Mouse (Mus musculus) heart, adult 11 months (tissue): Measurements from ENCODE around the gene Psmb11.

Source experiments
- DNase-seq: peaks from one replicate; pipeline ENCODE4 v3.0.0; 2022

The Psmb11 gene

DNA sequence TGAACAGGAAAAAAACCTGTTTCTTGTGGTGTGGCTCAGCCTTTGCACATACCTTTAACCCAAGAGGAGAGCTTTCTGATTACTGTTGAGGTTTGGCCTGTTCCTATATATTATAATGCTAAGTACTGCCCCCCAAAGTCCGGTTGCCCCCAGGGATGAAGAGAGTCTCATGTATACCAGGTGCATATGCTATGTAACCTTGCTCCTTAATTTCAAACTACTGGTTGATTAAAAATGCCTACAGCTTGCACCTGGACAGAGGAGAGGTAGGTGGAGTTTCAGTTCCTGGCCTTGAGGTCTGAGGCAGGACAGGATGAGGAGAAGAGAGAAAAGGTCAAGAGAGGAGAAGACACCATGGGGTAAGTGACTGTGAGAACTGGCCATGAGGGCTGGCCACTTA, at the start of gene Psmb11:
Psmb11 (plus strand) TSS at position 301 of the 400 bp plus-strand sequence.
- DNase-seq, result no peak

DNA sequence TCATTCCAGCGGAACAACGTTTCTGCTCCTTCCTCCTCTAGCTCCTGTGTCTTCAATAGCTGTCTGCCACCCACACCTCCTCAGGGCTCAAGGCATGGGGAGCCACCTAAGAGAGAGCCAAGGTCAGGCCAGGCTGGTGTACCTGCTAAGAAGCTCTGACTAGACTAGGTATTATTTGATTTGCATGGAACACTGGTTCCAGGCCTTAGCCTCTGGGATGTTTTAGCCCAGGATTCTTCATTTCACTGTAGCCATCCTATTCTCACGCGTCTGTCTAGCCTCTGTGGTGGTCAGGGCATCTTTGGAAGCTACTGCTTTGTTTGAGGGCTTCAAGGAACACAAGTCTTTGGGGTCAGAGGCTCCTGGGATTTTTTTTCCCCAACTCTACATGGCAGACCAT, 49.1 kb upstream of the Psmb11 start:
- DNase-seq, result peak; percentile 83

DNA sequence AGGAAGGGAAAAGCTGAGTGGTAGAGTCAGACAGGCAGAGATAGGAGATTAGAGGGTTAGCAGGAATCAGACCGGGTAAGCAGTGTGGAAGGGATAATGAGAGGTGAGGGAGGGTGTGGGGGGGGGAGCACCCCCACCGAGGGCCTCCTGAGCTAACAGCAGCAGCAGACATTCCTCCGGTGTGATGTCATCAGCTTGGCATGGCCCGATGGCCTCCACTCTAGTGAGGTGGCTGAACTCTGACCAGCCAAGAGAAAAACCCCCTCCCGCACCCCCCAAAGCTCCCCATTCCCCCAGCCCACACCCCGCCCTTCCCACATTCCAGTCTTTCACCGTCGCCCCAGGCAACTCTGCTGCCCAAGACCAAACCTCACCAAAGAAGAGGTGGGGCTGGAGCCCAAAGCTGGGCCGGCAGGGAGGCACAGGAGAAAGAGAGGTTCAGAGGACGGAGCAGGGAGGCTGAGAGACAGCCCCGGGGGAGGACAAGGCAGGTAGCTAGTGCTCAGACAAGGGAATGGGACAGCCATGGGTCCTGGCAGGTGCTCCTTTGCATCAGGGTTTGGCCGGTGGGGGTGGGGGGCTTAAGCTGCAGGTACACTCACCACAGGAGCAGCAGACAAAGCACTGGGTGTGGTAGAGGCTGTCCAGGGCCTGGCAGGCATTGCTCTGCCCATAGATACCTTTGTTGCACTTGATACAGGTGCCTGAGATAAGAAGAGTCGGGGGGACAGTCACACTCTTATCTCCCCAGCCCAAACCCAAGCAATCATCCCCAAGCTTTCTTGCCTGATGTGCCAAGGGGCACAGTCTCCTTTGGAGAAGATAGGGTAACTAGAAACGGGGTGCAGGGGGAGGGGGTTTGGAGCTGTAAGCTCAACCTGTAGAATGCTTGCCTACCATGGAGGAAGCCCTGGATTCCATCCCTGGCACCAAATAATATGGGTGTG, 48.2 kb upstream of the Psmb11 start:
- peak; percentile 94 for DNase-seq

DNA sequence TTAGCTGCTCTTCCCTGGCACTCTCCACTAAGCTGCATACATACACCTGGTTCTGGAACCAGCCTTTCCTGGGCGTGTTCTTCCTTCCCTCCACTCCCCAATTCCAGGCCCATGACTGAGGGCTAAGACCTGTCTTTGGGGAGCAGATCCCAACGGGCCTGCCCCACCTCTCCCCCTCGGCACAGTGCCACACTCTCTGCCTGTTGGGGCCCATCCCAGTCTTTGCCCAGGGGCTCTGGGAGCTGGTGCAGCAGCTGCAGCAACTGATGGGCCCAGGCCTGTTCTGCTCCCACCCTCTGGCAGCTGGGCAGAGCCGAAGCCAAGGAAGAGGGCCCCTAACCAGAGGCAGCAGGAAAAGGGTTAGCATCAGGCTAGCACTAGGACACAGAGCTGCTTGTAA, 47.0 kb upstream of the Psmb11 start:
- peak; percentile 94 for DNase-seq

DNA sequence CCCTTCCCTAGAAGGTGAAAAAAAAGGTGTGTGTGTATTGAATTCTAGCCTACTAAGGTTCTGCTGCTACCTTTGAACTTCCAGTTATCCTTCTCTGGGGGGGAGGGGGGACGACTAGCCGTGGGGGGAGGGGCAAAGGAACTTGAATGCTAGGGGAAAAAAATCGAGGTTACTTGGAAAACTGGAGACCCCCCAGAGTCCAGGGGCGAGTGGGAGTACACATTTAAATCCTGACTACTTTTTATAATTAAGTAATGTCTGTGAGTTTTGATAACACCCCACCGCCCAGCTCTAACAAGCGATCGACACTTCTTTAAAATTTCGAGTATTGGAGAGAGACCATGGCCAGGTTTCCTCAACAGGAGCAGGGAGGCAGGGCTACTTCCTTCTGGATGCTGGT, 46.2 kb upstream of the Psmb11 start:
- DNase-seq, result peak; percentile 71

DNA sequence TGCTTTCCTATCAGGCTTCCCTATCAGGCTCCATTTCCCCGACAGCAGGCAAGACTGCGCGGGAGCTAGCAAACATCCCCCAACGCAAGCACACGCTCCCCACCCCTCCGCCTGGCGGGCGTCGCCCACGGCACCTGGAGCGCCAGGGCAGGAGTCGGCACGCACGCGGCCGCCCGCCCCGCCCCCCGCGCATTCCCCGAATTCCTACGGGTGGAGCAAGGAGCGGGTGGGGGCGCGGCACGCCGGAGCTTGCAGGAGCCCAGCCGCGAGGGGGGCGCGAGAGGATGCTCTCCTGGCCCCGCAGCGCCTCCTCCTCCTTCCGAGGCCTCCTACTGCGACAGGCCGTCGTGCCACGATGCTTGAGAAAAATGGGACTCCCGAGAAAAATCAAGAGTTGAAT, 45.6 kb upstream of the Psmb11 start:
- DNase-seq, result peak; percentile 96

DNA sequence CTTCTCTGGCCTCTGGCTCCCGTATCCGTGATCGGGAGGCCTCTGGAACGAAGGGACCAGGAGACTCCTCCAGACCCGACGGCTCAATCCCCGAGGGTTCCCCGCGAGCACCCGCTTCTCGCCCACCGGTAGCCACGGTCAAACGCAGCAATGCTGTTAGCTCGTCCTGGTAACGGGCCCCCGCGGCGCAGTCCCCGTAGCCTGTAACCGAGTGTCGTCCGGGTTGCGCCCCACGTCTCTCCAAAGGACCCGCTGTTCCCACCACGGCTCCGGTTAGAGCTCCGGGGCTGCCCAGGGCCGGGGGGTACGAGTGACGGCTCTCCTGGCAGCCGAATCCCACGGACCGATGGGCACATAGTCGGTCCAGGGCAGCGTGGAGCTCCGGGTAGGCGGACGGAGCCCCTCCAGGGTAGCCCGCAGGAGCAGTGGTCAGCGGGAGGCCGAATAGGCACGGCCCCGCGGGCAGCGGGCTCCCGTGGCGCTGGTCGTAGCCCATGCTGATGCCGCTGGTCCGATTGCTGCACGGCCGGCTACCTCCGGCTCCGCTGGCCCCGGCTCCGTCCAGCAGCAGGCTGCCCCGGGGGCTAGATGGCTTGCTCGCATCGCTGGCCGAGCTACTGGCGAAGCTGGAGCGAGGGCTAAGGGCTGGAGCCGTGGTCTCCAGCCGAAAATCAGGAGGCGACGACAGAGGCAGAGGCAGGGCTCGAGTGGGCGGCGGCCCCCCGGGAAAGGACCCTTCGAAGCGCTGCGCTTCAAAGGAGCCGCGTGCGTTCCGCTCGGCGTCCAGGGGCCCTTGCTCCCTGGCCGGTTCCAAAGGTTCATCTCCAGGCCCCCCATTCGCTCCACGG, 44.8 kb upstream of the Psmb11 start:
- DNase-seq, result peak; percentile 94

DNA sequence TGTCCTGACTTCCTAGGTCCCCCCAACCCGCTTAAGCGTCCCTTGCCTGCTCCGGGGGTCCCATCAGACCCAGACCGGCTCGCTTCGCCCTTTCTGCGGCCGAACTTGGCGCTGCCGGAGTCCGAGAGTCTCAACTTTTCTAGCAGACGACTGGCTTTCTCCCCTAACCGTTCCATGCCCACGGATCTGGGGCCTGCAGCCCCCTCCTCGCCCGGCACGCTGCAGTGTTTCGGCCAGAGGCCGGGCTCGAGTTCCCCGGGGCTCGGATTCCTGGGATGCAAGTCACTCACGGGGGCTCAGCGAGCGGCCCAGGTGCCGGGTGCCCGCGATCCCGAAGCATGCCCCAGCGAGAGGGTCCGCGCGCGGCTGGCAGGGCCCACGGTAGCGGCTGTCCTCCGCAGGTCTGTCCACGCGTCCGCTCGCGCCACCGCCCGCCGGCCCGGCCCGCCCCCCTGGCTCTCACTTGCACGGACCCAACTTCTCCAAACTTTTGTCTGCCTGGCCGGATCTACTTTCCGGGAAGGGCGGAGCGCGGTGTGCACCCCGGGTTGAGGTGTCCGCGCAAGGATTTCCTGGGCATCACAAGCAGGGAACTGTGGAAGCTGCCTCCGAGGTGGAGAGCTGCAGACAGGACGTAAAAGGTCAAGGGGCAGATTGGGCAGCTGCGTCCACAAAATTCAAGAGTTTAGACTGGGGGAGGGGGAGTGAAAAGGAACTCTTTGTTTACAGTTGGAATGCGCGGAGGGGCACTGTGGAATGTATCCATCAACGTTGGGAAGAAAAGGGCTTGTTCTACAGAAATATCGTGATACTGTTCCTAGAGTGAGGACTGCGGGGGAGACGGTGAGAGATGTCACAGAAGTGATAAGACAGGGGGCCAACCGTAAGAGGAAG, 43.9 kb upstream of the Psmb11 start, which contains the start of gene Ajuba:
Ajuba (minus strand) TSS at position 470 of the 894 bp plus-strand sequence.
- peak; percentile 99 for DNase-seq

DNA sequence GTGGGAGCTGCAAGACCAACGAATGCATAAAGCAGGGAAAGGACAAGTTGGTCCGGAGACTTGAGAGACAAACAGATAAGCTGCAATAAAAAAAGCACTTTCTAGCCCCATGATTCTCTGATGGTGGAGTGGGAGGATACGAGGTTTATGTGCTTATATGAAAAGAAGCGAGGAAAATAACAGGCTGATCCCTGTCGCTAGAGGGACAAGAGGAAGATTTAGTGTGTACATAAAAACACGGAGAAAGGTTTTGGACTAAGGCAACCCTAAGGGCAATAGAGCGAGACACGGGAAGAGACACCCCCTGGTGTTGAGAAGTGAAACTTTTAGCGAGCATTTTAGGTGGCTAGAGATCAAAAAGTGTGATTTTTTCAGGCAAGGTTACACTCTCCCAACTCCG, 43.2 kb upstream of the Psmb11 start:
- DNase-seq, result no peak

DNA sequence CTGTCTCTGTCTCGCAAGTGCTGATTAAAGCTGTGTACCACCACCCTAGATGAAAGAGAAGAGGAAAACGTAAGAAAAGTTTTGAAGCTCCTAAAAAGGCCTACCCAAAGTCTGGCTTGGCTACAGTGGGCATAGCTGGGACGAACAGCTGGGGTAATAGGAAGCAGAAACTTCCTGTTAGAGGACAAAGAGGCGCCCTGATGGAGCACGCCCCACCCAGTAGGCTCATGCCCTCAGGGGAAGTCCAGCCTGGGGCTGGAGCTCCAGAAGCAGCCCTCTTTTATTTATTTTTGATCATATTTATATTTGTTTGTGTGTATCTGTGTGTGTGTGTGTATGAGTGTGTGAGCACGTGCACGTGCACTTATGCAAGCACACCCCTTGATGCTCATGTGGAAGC, 41.6 kb upstream of the Psmb11 start:
- peak; percentile 96 for DNase-seq

DNA sequence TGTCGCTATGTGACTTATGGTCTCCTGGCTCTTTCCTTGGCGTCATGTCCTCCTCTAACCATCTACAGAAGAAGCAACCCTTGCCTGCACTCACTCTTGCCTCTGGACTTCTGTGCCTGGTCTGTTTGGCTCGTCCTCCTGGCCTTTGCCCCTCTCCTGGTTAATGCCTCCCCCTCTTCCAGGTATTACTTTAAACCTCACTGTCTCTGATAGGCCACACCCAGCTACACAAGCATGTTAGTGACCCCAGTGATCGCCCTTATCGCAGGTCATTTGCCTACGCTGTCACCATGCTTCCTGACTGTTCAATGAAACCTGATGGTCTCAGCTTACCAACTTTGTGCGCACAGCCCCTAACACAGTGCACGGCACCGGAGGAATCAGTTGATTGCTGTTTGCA, 38.7 kb upstream of the Psmb11 start:
- peak; percentile 87 for DNase-seq

DNA sequence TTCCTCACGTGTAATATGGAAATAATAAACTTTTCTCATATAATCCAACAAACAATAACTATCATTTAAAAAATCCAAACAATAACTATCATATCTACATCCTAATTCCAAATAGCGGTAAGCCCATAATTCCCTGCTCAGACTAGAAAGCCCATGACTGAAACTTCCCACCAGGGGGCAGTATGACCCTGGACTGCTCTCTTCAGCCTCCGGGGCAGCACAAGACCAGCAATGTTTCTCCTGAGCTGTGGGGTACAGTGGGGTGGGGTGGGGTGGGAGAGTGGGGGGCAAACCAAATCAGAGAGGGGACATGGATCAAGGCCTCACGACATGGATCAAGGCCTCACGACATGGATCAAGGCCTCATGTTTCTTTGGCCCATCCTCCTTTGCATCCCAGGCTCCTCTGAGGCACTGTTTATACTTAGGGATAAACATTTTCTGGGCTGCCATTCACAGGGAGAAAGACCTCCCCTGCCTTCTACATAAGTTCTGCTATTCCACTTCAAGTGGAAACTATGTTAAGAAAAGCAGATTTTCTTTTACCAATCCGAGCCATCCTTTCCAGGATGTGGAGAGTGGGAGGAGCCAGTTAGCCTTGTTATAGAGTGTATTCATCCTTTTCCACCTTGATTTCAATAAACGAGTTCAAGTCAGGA, 37.4 kb upstream of the Psmb11 start:
- DNase-seq, result peak; percentile 95

DNA sequence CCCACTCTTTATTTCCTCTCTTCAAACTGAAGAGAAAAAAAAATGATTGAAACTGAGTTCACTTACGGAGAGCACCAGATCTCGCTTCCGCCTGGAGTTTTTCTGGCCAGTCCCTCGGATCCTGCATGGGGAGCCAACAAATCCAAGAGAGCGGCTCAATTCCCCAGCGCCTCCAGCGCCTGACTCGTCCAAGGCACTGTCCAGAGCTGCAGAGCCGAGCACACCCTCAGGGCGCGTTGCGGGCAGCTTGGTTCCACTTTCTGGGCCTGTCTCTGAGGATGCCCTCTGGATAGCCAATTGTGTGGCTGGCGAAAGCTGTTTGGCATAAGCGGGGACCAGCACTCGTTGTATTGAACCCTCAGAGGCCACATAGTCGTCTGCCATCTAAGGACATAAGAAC, 30.2 kb upstream of the Psmb11 start:
- DNase-seq, result peak; percentile 92

DNA sequence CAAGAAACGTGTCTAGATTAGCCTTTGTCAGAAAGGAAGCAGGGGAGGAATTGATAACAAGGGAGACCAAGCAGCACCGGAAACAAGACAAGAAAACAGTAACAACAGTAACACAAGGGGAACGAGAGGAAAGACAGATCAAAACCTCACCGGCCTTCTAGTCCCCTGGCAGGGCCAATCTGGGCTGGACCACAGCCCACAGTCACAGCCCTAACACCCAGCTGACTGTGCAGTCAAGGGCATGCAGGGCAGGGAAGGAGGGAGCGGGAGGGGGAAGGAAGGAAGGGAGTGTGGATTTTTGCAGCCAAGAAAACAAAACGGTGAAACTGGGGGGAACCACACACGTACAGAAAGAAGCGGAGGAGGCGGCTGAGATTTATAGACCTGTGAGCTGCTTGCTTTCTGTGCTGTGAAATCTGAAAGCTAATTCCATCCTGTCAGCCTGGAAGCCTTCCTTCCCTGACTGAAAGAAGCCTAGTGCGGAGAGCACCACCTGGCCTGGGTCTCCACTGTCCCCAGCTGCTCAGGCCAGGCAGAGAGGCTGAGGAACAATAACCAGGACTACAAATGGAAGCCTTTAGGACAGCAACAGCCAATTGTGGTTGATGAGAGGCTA, 28.8 kb upstream of the Psmb11 start:
- peak; percentile 96 for DNase-seq

DNA sequence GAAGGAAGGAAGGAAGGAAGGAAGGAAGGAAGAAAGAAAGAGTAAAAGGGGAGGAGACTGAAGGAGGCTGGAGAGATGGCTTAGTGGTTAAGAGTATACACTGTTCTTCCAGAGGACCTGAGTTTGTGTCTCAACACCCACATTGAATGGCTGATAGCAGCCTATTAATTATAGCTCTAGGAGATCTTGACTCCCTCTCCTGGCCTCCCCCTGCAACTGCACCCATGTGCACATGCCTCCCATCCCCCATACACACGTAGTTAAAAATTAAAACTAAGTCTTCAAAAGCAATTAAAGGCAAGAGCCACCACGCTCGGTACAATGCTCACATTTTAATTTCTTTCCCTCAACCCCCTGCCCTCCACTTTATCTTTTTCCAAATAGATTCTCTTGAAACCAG, 27.2 kb upstream of the Psmb11 start:
- DNase-seq, result no peak

DNA sequence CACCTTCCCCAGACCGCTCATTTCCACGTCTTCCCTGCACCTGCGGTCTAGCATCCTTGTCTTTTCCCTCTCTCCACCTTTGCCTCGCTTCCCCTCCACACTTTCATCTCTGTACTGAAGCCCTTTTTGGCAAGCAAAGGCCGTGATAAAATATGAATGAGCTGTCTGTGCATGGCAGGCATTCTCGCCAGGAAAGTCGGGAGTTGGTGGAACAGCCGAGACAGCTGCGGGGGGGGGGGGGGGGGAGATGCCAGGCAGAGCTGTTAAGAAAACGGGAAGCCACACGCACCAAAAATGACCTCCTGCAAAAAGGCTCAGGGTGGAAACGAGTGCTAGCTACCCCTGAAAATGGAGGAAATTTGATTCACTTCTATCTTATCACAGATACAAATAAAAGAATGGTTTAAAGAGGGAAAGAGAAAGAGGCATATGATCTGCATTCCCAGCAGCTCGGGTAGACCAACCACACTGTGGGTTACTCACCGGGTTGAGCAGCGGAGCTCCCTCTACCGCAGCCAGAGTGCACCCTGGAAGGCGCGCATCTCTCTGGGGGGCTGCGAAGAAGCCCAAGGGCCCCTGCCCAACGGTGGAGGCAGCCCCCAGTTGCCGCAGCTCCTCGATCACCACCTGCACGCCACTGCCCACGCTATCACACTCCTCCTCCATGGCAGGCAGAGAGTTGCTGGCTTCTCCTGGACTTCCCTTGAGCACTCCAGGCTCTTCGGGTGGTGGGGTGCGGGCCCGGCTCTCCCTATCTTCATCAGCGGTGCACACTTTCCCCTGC, 26.4 kb upstream of the Psmb11 start:
- no peak for DNase-seq

DNA sequence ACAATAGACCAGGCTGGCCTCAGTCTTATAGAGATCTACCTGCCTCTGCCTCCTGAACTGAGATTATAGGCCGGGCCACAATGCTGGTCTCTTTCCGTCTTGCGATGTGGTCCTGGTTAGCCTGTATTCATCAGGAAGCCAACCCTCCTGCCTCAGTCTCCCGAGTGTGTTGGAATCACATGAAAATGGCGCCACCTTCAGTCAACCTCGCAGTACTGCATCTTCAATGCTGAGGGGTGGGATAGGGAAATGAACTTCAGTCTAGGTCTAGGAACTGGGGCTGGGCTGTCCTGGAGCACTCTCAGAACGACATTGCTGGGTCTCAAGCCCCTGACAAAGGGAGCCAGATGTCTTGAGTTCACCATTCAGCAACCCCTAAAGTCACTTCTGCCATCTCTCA, 24.1 kb upstream of the Psmb11 start:
- DNase-seq, result peak; percentile 84

DNA sequence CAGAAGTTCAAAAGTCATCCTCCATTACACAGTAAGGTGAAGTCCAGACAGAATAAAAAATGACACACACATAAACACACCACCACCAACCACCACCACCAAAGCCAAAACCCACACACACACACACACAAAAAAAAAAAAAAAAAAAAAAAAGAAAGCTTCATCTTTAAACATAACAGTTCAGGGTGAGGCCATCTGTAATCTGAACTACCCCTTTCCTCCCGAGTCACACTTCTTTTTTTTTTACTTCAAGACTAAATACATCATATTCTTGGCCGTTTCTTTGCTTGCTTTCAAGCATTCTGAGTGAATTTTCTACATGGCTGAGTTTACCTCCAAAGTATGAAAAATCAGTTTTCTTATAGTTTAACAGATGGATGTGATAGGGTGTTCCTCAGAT, 19.6 kb upstream of the Psmb11 start:
- DNase-seq, result no peak

DNA sequence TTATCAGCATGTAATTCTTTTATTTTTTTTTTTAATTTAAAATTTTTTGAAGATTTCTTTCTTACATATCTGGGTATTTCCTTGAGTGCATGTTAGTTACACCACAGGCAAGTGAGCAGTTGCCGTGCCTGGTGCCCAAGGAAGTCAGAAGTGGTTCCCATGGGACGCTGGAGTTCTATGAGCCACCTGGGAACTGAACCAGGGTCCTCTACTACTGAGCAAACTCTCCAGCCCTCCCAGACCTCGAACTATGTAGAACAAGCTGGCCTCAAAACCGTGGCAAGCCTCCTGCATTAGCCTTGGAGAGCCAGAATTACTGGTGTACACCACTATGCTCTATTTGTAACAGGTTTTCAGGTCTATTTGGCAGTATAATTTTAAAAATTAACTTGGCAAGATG, 18.6 kb upstream of the Psmb11 start:
- peak; percentile 90 for DNase-seq

DNA sequence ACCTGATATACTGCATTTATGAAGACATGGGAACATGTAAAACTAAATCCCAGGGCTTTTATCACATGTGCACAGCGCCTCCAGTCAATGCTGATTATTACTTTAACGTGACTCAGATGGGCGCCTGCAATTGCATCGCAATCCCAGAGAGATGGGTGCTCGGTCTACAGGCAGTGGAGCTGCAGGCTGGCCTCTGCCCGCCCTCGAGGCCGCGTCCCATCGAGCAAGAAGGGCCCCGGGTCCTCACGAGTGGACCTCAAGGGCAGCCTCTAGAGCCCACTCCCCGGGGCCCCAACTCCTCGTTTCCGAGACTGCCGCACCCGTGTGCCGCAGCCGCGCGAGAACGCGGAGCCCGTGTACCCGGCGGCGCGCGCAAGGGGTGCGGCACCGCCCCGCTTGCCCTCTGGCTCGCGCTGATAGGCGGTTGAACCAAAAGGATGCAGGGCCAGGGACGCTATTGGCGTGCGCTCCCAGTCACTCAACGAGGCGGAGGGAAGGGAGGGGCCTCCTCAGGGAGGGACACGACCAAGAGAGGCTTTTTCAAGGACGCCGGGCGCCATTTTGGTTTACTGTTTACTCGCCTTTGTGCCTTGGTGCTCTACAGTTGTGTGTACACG, 18.1 kb upstream of the Psmb11 start:
- DNase-seq, result peak; percentile 100
